Mouse (Mus musculus): ENCODE measurements around the gene Dut.

Dut gene

DNA sequence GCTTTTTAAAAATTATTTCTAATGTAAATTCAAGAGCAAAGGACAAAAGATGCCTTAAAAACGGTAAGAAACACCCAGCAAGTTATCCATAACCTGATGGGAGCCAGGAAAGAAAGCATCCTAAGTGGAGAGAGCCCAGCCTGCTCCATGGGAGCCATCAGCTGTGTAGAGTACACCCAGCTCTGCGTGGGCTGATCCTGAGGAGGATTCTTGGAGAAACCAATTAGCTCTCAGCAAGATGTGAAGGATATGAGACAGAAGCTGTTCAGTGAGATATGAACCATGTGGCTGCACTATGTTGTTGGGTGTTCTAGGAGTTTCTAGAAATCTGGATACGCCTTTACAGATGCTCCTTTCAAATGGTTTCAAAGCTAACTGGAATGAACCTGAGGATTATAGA, 58.7 kb downstream of the Dut start:
- no peak for DNase-seq

All from lung, postnatal 36 days (tissue).